Mouse (Mus musculus) MEL (cell line): ENCODE measurements around the gene Ier3.

Experiments
- CHD2 ChIP-seq: IDR thresholded peaks from 2 replicates; pipeline ENCODE4 v1.6.1; 2011; ENCODE audit warnings: low read length, improper control_type of control experiment
- CTCF ChIP-seq, 3 experiments: IDR thresholded peaks in 2 of 3; conservative IDR thresholded peaks in 1 of 3; 2 replicates each; pipeline ENCODE4 v1.5.1; 2011 to 2012; ENCODE audit warnings: low read length in 3 of 3, low read depth in 2 of 3, mild to moderate bottlenecking in 2 of 3, improper control_type of control experiment in 1 of 3, inconsistent platforms in 1 of 3, mixed read lengths in 1 of 3, moderate library complexity in 1 of 3; ENCODE audit not compliant: control insufficient read depth in 1 of 3, insufficient read depth in 1 of 3, poor library complexity in 1 of 3, severe bottlenecking in 1 of 3
- E2F4 ChIP-seq: IDR thresholded peaks from 2 replicates; pipeline ENCODE4 v1.6.1; 2011; ENCODE audit warnings: low read depth, low read length, improper control_type of control experiment, borderline replicate concordance
- GABPA ChIP-seq: IDR thresholded peaks from 2 replicates; pipeline ENCODE4 v1.6.1; 2012; ENCODE audit warnings: low read depth, mild to moderate bottlenecking, inconsistent platforms, low read length, improper control_type of control experiment, moderate library complexity
- MAFK ChIP-seq: IDR thresholded peaks from 2 replicates; pipeline ENCODE4 v1.6.1; 2011; ENCODE audit warnings: low read depth, mild to moderate bottlenecking, low read length, improper control_type of control experiment, borderline replicate concordance
- MYB ChIP-seq: IDR thresholded peaks from 2 replicates; pipeline ENCODE4 v1.6.1; 2011; ENCODE audit warnings: mild to moderate bottlenecking, low read depth, low read length, improper control_type of control experiment
- NRF1 ChIP-seq: IDR thresholded peaks from 2 replicates; pipeline ENCODE4 v1.6.1; 2014; ENCODE audit warnings: low read depth, mild to moderate bottlenecking, inconsistent platforms, low read length, improper control_type of control experiment, moderate library complexity; ENCODE audit not compliant: poor library complexity, insufficient read depth, severe bottlenecking
- POLR2A ChIP-seq, 2 experiments: IDR thresholded peaks; 2 replicates each; pipeline ENCODE4 v1.6.1; 2011 to 2012; ENCODE audit warnings: low read length in 2 of 2, mild to moderate bottlenecking in 2 of 2, control low read depth in 1 of 2, improper control_type of control experiment in 1 of 2, low read depth in 1 of 2, moderate library complexity in 1 of 2; ENCODE audit not compliant: control insufficient read depth in 1 of 2, insufficient read depth in 1 of 2, poor library complexity in 1 of 2
- POLR2AphosphoS2 ChIP-seq: IDR thresholded peaks from 2 replicates; pipeline ENCODE4 v1.6.1; 2011; ENCODE audit warnings: low read length, improper control_type of control experiment
- POLR2AphosphoS5 ChIP-seq: IDR thresholded peaks from 2 replicates; pipeline ENCODE4 v1.6.1; 2012; ENCODE audit warnings: low read depth, borderline replicate concordance, mild to moderate bottlenecking, inconsistent platforms, low read length, moderate library complexity, mixed read lengths
- TAL1 ChIP-seq: IDR thresholded peaks from 2 replicates; pipeline ENCODE4 v1.6.1; 2012; ENCODE audit warnings: mild to moderate bottlenecking, inconsistent platforms, low read length, moderate library complexity, mixed read lengths

DNA sequence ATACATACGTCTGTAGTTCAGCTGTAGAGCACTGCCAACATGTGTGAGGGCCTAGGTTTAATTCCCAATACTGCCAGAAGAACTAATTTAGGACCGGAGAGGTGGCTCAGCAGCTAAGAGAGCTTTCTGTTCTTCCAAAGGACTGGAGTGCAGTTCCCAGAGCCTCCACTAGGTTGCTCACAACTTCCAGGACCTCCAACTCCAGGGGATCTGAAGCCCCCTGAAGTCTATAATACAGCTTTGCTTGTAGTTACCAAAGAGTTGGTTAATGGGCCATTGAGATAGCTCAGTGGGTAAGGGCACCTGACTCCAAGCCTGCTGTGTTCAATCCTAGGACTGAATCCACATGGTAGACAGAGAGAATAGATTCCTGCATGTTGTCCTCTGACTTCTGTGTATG lies 39.1 kb upstream of the Ier3 start:
- TF ChIP-seq MAFK: no peak
- peak; percentile 47 to 77 (median 48) for TF ChIP-seq CTCF (IDR thresholded peaks at IDR 0.05 in 2 of 3, conservative IDR thresholded peaks at IDR 0.05 in 1 of 3; ENCODE audit: control insufficient read depth in 1 of 3, insufficient read depth in 1 of 3, low read depth in 2 of 3, low read length in 3 of 3, poor library complexity in 1 of 3, severe bottlenecking in 1 of 3)
- no peak for TF ChIP-seq POLR2AphosphoS5
- no peak for TF ChIP-seq POLR2A (IDR thresholded peaks at IDR 0.05; ENCODE audit: control insufficient read depth in 1 of 2, insufficient read depth in 1 of 2, low read depth in 1 of 2, low read length in 2 of 2, poor library complexity in 1 of 2)
- TF ChIP-seq NRF1: no peak
- no peak for TF ChIP-seq CHD2
- no peak for TF ChIP-seq TAL1
- no peak for TF ChIP-seq POLR2AphosphoS2
- no peak for TF ChIP-seq MYB
- no peak for TF ChIP-seq GABPA
- TF ChIP-seq E2F4: no peak
